Mouse (Mus musculus) spleen, adult 2 months (tissue): ENCODE data around the gene Ldb1. TPM values are rescaled to one million over a fixed set of nuclear protein-coding genes. Genes with fewer than 3 reads are reported as not detected.

Experiments used
- DNase-seq, 2 experiments: peaks; one replicate each; pipeline versions ENCODE4 v3.0.0 to v3.0.0-alpha.2; 2012 to 2021; ENCODE audit warnings: low spot score in 2 of 2, low read depth in 1 of 2
- H3K27ac ChIP-seq: fragments of 200-500 bp; 2 replicates; pipeline ENCODE4 v1.5.1; 2012; ENCODE audit warnings: low read length, inconsistent platforms; ENCODE audit not compliant: insufficient read depth
- H3K27me3 ChIP-seq: fragments of 200-500 bp; 2 replicates; pipeline ENCODE4 v1.6.1; 2012; ENCODE audit warnings: mild to moderate bottlenecking, moderate library complexity, low read length, inconsistent platforms; ENCODE audit not compliant: control insufficient read depth, insufficient read depth
- H3K36me3 ChIP-seq: fragments of 200-500 bp; 2 replicates; pipeline ENCODE4 v1.6.1; 2012; ENCODE audit warnings: mild to moderate bottlenecking, low read length, inconsistent platforms; ENCODE audit not compliant: control insufficient read depth, insufficient read depth
- H3K4me1 ChIP-seq: fragments of 200-500 bp; 2 replicates; pipeline ENCODE4 v1.6.1; 2011; ENCODE audit warnings: inconsistent platforms; ENCODE audit not compliant: control insufficient read depth, insufficient read depth, insufficient read length
- H3K4me3 ChIP-seq: fragments of 200-500 bp; 2 replicates; pipeline ENCODE4 v1.5.1; 2011; ENCODE audit warnings: mild to moderate bottlenecking, inconsistent platforms; ENCODE audit not compliant: insufficient read depth, insufficient read length; ENCODE audit errors: extremely low read depth
- CTCF ChIP-seq: fragments of 200-500 bp; IDR thresholded peaks from 2 replicates; pipeline ENCODE4 v1.5.1; 2011; ENCODE audit warnings: mild to moderate bottlenecking, inconsistent platforms; ENCODE audit not compliant: insufficient read depth, insufficient read length, insufficient replicate concordance; ENCODE audit errors: extremely low read depth
- POLR2A ChIP-seq: fragments of 200-500 bp; IDR thresholded peaks from 2 replicates; pipeline ENCODE4 v1.6.1; 2011; ENCODE audit warnings: low read depth, low read length, inconsistent platforms
- WGBS: fragments of 180-500 bp; shearing (Covaris S2); methylation state at CpG from one replicate; pipeline ENCODE4 v1.1.7; 2018; 5-methylcytosine and 5-hydroxymethylcytosine counted together
- polyA plus RNA-seq: library from polyadenylated mRNA; depleted of rRNA; stranded (reverse); fragments of >200 nt; gene quantifications from 2 replicates; pipeline ENCODE4 v1.2.3, GENCODE M21; 2012

Gene Ldb1
- polyA plus RNA-seq, 1 experiment = 224 TPM

GRCm38 (mm10) chr19:46039478-46039877 is 5.5 kb downstream of the Ldb1 start:
- under 1% methylated on average over 21 of the region's 30 CpGs for WGBS
- TF ChIP-seq POLR2A (peak; percentile 26; the same call in 1 of the 2 replicates), CTCF (no peak)
- Histone ChIP-seq H3K4me3 (peak overlapping the region; percentile 78), H3K27ac (peak overlapping the region; percentile 96), H3K36me3 (peaks cover 18% of the 10 kb centered on the region), H3K4me1 (peaks cover 45% of the 10 kb centered on the region; the same call in 1 of the 2 replicates), H3K27me3 (no peaks in the 10 kb centered on the region)
- peak; percentile 65 to 91 for DNase-seq

GRCm38 (mm10) chr19:46038851-46039260 is 6.2 kb downstream of the Ldb1 start:
- peaks cover 24% of the 10 kb centered on the region for H3K36me3 ChIP-seq
- WGBS = 2% methylated on average over 16 of the region's 17 CpGs
- H3K4me3 ChIP-seq = peak overlapping the region; percentile 62
- DNase-seq = no peak
- peak overlapping the region; percentile 49 for H3K27ac ChIP-seq
- peaks cover 43% of the 10 kb centered on the region; the same call in 1 of the 2 replicates for H3K4me1 ChIP-seq
- TF ChIP-seq POLR2A (no peak), CTCF (no peak)
- no peaks in the 10 kb centered on the region for H3K27me3 ChIP-seq

- Histone ChIP-seq H3K27me3 (no peaks in the 10 kb centered on the region), H3K36me3 (peaks cover 31% of the 10 kb centered on the region), H3K4me3 (peak overlapping the region; percentile 62), H3K4me1 (peaks cover 37% of the 10 kb centered on the region; the same call in 1 of the 2 replicates), H3K27ac (peak overlapping the region; percentile 49)
- WGBS = 8% methylated on average over 13 of the region's 13 CpGs
- no peak for TF ChIP-seq POLR2A
- no peak for TF ChIP-seq CTCF
- DNase-seq = no peak
These were observed 6.8 kb downstream of the Ldb1 start for GRCm38 (mm10) chr19:46037925-46038850.

- peak overlapping the region; percentile 45 for H3K27ac ChIP-seq
- peak overlapping the region; percentile 2; the same call in 1 of the 2 replicates for H3K4me3 ChIP-seq
- DNase-seq = peak in 1 of 2 experiments; percentile 59
- WGBS = 28% methylated on average over 6 of the region's 6 CpGs
- peaks cover 30% of the 10 kb centered on the region; the same call in 1 of the 2 replicates for H3K4me1 ChIP-seq
- TF ChIP-seq POLR2A (no peak), CTCF (no peak)
- H3K27me3 ChIP-seq = no peaks in the 10 kb centered on the region
- H3K36me3 ChIP-seq = peaks cover 37% of the 10 kb centered on the region
These were observed 7.6 kb downstream of the Ldb1 start for GRCm38 (mm10) chr19:46037243-46037924.

GRCm38 (mm10) chr19:46036477-46037242 is 8.4 kb downstream of the Ldb1 start:
- H3K27ac ChIP-seq = no peak overlapping the region
- no peaks in the 10 kb centered on the region for H3K27me3 ChIP-seq
- H3K4me3 ChIP-seq = no peak overlapping the region
- no peak for DNase-seq
- WGBS = 85% methylated on average over 13 of the region's 13 CpGs
- peaks cover 24% of the 10 kb centered on the region; the same call in 1 of the 2 replicates for H3K4me1 ChIP-seq
- H3K36me3 ChIP-seq = peaks cover 42% of the 10 kb centered on the region
- TF ChIP-seq POLR2A (no peak), CTCF (no peak)

GRCm38 (mm10) chr19:46035971-46036370 is 9.0 kb downstream of the Ldb1 start:
- H3K4me3 ChIP-seq = no peak overlapping the region
- 92% methylated on average over 13 of the region's 13 CpGs for WGBS
- H3K4me1 ChIP-seq = peaks cover 18% of the 10 kb centered on the region; the same call in 1 of the 2 replicates
- no peak for TF ChIP-seq CTCF
- H3K27ac ChIP-seq = no peak overlapping the region
- no peak for DNase-seq
- H3K27me3 ChIP-seq = no peaks in the 10 kb centered on the region
- H3K36me3 ChIP-seq = peaks cover 42% of the 10 kb centered on the region
